Mouse (Mus musculus) stomach, postnatal 0 days (tissue): ENCODE data around the gene Dnajb1.

Experiments
- CTCF ChIP-seq: IDR thresholded peaks from 2 replicates; pipeline ENCODE4 v1.5.1; 2016; ENCODE audit warnings: antibody characterized with exemption, low read depth, mild to moderate bottlenecking, moderate library complexity
- EP300 ChIP-seq: optimal IDR thresholded peaks from 2 replicates; pipeline ENCODE3; 2016; ENCODE audit warnings: antibody characterized with exemption

- TF ChIP-seq CTCF (no peak), EP300 (no peak)
Measured at GRCm38 (mm10) chr8:83617111-83617510, 9.1 kb downstream of the Dnajb1 start.
